Mouse (Mus musculus): ENCODE data around the gene Ptprn2. TPM values are rescaled to one million over a fixed set of nuclear protein-coding genes. Genes with fewer than 3 reads are reported as not detected.

Gene Ptprn2
- total RNA-seq, 4 experiments from 2014 or later, result 0.10 TPM; not detected in 3

GRCm38 (mm10) chr12:116968215-116968939 is 482.9 kb downstream of the Ptprn2 start:
- no peak for DNase-seq (ENCODE audit: low spot score in 2 of 2)

GRCm38 (mm10) chr12:116975547-116975946 is 490.0 kb downstream of the Ptprn2 start:
- no peak for DNase-seq (ENCODE audit: low spot score in 2 of 2)

- DNase-seq (ENCODE audit: low spot score in 2 of 2), result no peak
Observed at GRCm38 (mm10) chr12:116976981-116977380, 491.5 kb downstream of the Ptprn2 start.

GRCm38 (mm10) chr12:116978201-116978600 is 492.7 kb downstream of the Ptprn2 start:
- no peak for DNase-seq (ENCODE audit: low spot score in 2 of 2)

- no peak for DNase-seq (ENCODE audit: low spot score in 2 of 2)
Observed at GRCm38 (mm10) chr12:116981315-116981714, 495.8 kb downstream of the Ptprn2 start.

- DNase-seq (ENCODE audit: low spot score in 2 of 2), result no peak
Observed at GRCm38 (mm10) chr12:116989144-116989543, 503.6 kb downstream of the Ptprn2 start.

- DNase-seq (ENCODE audit: low spot score in 2 of 2), result no peak
Observed at GRCm38 (mm10) chr12:117001546-117002148, 516.1 kb downstream of the Ptprn2 start.

GRCm38 (mm10) chr12:117016753-117017595 is 531.5 kb downstream of the Ptprn2 start:
- DNase-seq (ENCODE audit: low spot score in 2 of 2), result no peak

GRCm38 (mm10) chr12:117017912-117018311 is 532.4 kb downstream of the Ptprn2 start:
- DNase-seq (ENCODE audit: low spot score in 2 of 2), result no peak

GRCm38 (mm10) chr12:117023235-117023634 is 537.7 kb downstream of the Ptprn2 start:
- DNase-seq (ENCODE audit: low spot score in 2 of 2), result no peak

GRCm38 (mm10) chr12:117024916-117025315 is 539.4 kb downstream of the Ptprn2 start:
- DNase-seq (ENCODE audit: low spot score in 2 of 2), result no peak

- DNase-seq (ENCODE audit: low spot score in 2 of 2), result no peak
Observed at GRCm38 (mm10) chr12:117025676-117026075, 540.2 kb downstream of the Ptprn2 start.

GRCm38 (mm10) chr12:117027351-117027750 is 541.8 kb downstream of the Ptprn2 start:
- DNase-seq (ENCODE audit: low spot score in 2 of 2), result no peak

- DNase-seq (ENCODE audit: low spot score in 2 of 2), result no peak
Observed at GRCm38 (mm10) chr12:117028333-117028961, 542.9 kb downstream of the Ptprn2 start.

GRCm38 (mm10) chr12:117033172-117033571 is 547.7 kb downstream of the Ptprn2 start:
- DNase-seq (ENCODE audit: low spot score in 2 of 2), result no peak

GRCm38 (mm10) chr12:117034506-117034905 is 549.0 kb downstream of the Ptprn2 start:
- no peak for DNase-seq (ENCODE audit: low spot score in 2 of 2)

GRCm38 (mm10) chr12:117035243-117035642 is 549.7 kb downstream of the Ptprn2 start:
- DNase-seq (ENCODE audit: low spot score in 2 of 2), result no peak

- DNase-seq (ENCODE audit: low spot score in 2 of 2), result no peak
Observed at GRCm38 (mm10) chr12:117039411-117039810, 553.9 kb downstream of the Ptprn2 start.

GRCm38 (mm10) chr12:117041409-117041808 is 555.9 kb downstream of the Ptprn2 start:
- DNase-seq (ENCODE audit: low spot score in 2 of 2), result no peak

GRCm38 (mm10) chr12:117042706-117043105 is 557.2 kb downstream of the Ptprn2 start:
- DNase-seq (ENCODE audit: low spot score in 2 of 2), result no peak

- DNase-seq (ENCODE audit: low spot score in 2 of 2), result no peak
Observed at GRCm38 (mm10) chr12:117047384-117048251, 562.1 kb downstream of the Ptprn2 start.

Data from gastrocnemius, adult 8-10 months (tissue).